Mouse (Mus musculus) G1E (cell line): ENCODE results near the gene Slc2a1. TPM values are rescaled to one million over a fixed set of nuclear protein-coding genes. Genes with fewer than 3 reads are reported as not detected.

ENCODE experiments used
- ATAC-seq: 2 replicates; pipeline ENCODE4 v1.8.0; 2016; ENCODE audit warnings: mild to moderate bottlenecking; ENCODE audit not compliant: insufficient number of reproducible peaks, poor library complexity, low FRiP score, severe bottlenecking; ENCODE audit errors: extremely low read depth
- DNase-seq: peaks from one replicate; pipeline ENCODE4 v3.0.0; 2012; ENCODE audit warnings: low spot score
- H3K27me3 ChIP-seq: 2 replicates; pipeline ENCODE4 v1.6.1; 2012; ENCODE audit warnings: mild to moderate bottlenecking, low read length, inconsistent platforms; ENCODE audit not compliant: insufficient read depth
- H3K36me3 ChIP-seq: replicated peaks from 2 replicates; pipeline ENCODE3; 2012; ENCODE audit warnings: mild to moderate bottlenecking, inconsistent platforms
- H3K4me1 ChIP-seq: 2 replicates; pipeline ENCODE4 v1.6.1; 2012; ENCODE audit warnings: low read depth, low read length, inconsistent platforms, mixed read lengths; ENCODE audit not compliant: insufficient read depth
- H3K4me3 ChIP-seq: 2 replicates; pipeline ENCODE4 v1.5.1; 2012; ENCODE audit warnings: low read depth, mild to moderate bottlenecking, inconsistent platforms, low read length, moderate library complexity, mixed read lengths
- H3K9me3 ChIP-seq: replicated peaks from 2 replicates; pipeline ENCODE4 v1.6.1; 2012; ENCODE audit warnings: inconsistent platforms
- CTCF ChIP-seq: IDR thresholded peaks from 2 replicates; pipeline ENCODE4 v1.5.1; 2012; ENCODE audit warnings: low read depth, low read length, inconsistent platforms, mixed read lengths
- GATA1 ChIP-seq: IDR thresholded peaks from 2 replicates; pipeline ENCODE4 v1.6.1; 2012; ENCODE audit warnings: borderline replicate concordance, low read length, inconsistent platforms, mixed read lengths
- GATA2 ChIP-seq: IDR thresholded peaks from 2 replicates; pipeline ENCODE4 v1.6.1; 2012; ENCODE audit warnings: low read depth, low read length, inconsistent platforms, borderline replicate concordance
- POLR2AphosphoS5 ChIP-seq: IDR thresholded peaks from 2 replicates; pipeline ENCODE4 v1.6.1; 2012; ENCODE audit warnings: low read depth, low read length, inconsistent platforms; ENCODE audit not compliant: insufficient replicate concordance
- TAL1 ChIP-seq: conservative IDR thresholded peaks from 2 replicates; pipeline ENCODE4 v1.6.1; 2012; ENCODE audit warnings: low read depth, low read length, inconsistent platforms, mixed read lengths
- polyA plus RNA-seq: library from polyadenylated mRNA; stranded (reverse); fragments of >175 nt; gene quantifications from 2 replicates; pipeline ENCODE4 v1.2.3, GENCODE M21; 2012
- total RNA-seq, 2 experiments: library from RNA; stranded (forward) in 1 of 2; stranded (reverse) in 1 of 2; fragments of 200-1000 nt in 1 of 2; fragments of >200 nt in 1 of 2; fragmentation: Nextera tagmentation in 1 of 2; gene quantifications; 2 replicates each; pipeline ENCODE4 v1.2.3; 2014 to 2017

Gene Slc2a1
- total and polyA plus RNA-seq, 3 experiments, result 85.2 to 173 (median 165) TPM

- TF ChIP-seq GATA1 (no peak), CTCF (no peak)
- Histone ChIP-seq H3K27me3 (no peaks in the 10 kb centered on the region; the same call in 1 of the 2 replicates), H3K36me3 (no peaks in the 10 kb centered on the region), H3K9me3 (no peaks in the 10 kb centered on the region; the same call in 1 of the 2 replicates), H3K4me3 (no peak overlapping the region), H3K4me1 (peaks cover 4% of the 10 kb centered on the region)
- ATAC-seq (no peak), DNase-seq (no peak)
Measured at GRCm38 (mm10) chr4:119161358-119161757, 52.8 kb downstream of the Slc2a1 start.

- no peaks in the 10 kb centered on the region for H3K27me3 ChIP-seq
- no peak overlapping the region for H3K4me3 ChIP-seq
- H3K9me3 ChIP-seq, result no peaks in the 10 kb centered on the region; the same call in 1 of the 2 replicates
- no peak for TF ChIP-seq GATA2
- no peak for TF ChIP-seq TAL1
- no peak for TF ChIP-seq POLR2AphosphoS5
- no peak for TF ChIP-seq GATA1
- TF ChIP-seq CTCF, result no peak
- H3K4me1 ChIP-seq, result peaks cover 10% of the 10 kb centered on the region
- DNase-seq, result no peak
- peaks cover 3% of the 10 kb centered on the region for H3K36me3 ChIP-seq
- ATAC-seq, result no peak
Measured at GRCm38 (mm10) chr4:119162990-119163389, 54.5 kb downstream of the Slc2a1 start.

- H3K4me1 ChIP-seq, result peaks cover 18% of the 10 kb centered on the region
Measured at GRCm38 (mm10) chr4:119165916-119166315, 57.4 kb downstream of the Slc2a1 start.

GRCm38 (mm10) chr4:119167068-119167467 is 58.6 kb downstream of the Slc2a1 start:
- TF ChIP-seq POLR2AphosphoS5, result no peak
- no peak for TF ChIP-seq GATA2
- TF ChIP-seq TAL1, result no peak
- no peak for TF ChIP-seq CTCF
- TF ChIP-seq GATA1, result no peak
- ATAC-seq (no peak), DNase-seq (no peak)
- no peaks in the 10 kb centered on the region for H3K27me3 ChIP-seq
- no peaks in the 10 kb centered on the region for H3K9me3 ChIP-seq
- H3K4me1 ChIP-seq, result peaks cover 26% of the 10 kb centered on the region
- H3K4me3 ChIP-seq, result no peak overlapping the region
- peaks cover 41% of the 10 kb centered on the region for H3K36me3 ChIP-seq

More at GRCm38 (mm10) chr4:119165916-119166315, 57.4 kb downstream of the Slc2a1 start:
- no peak for ATAC-seq
- Histone ChIP-seq H3K27me3 (no peaks in the 10 kb centered on the region), H3K9me3 (no peaks in the 10 kb centered on the region), H3K4me3 (no peak overlapping the region), H3K36me3 (peaks cover 32% of the 10 kb centered on the region)
- no peak for DNase-seq
- TF ChIP-seq TAL1 (no peak), CTCF (no peak), GATA1 (no peak), POLR2AphosphoS5 (no peak), GATA2 (no peak)

GRCm38 (mm10) chr4:119167663-119168062 is 59.2 kb downstream of the Slc2a1 start:
- no peaks in the 10 kb centered on the region for H3K9me3 ChIP-seq
- H3K27me3 ChIP-seq, result no peaks in the 10 kb centered on the region
- DNase-seq (peak; percentile 40), ATAC-seq (peak; percentile 22; the same call in 1 of the 2 replicates)
- peaks cover 46% of the 10 kb centered on the region for H3K36me3 ChIP-seq
- no peak for TF ChIP-seq POLR2AphosphoS5
- no peak for TF ChIP-seq GATA1
- TF ChIP-seq CTCF, result peak; percentile 59
- TF ChIP-seq TAL1, result no peak
- TF ChIP-seq GATA2, result no peak
- no peak overlapping the region for H3K4me3 ChIP-seq
- H3K4me1 ChIP-seq, result peaks cover 27% of the 10 kb centered on the region

DNA sequence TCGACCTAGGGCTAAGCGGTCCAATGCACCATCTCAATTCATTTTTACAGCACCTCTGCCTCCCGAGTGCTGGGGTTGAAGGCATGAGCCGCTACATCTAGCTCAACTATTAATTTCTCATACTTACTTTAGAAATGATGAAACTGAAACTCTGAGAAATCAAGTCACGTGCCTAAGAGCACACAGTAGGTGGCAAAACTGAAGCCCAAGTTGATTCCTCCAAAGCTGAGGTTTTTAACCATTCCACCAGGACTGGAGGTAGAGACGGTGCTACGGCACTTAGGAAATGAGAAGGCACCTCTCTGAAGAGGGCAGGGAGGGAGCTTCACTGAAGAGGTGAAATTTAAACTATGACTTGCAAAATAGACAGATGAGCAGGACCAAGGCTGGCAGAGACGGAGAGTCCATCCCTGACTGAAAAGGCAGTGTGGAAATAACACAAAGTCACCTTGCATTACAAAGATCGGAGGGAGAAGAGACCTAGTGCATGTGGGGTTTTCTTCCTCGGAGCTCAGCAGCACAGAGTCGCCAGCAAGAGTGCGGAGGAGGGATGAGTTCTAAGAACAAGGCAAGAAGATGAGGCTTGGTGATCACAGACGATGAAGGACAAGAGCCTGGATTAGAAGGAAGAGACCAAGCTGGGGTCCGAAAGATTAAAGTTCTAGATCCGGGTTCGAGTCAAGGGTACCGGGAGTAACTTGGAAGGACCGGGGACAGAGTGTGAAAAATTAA is 64.6 kb downstream of the Slc2a1 start:
- Histone ChIP-seq H3K36me3 (peaks cover 71% of the 10 kb centered on the region), H3K4me1 (peaks cover 45% of the 10 kb centered on the region), H3K4me3 (peak overlapping the region; percentile 94), H3K27me3 (no peaks in the 10 kb centered on the region), H3K9me3 (no peaks in the 10 kb centered on the region)
- DNase-seq (peak; percentile 34), ATAC-seq (0 out of 2 replicates have a peak, but pooled peaks have one; percentile 2)
- TF ChIP-seq TAL1 (no peak), CTCF (no peak), GATA1 (no peak), GATA2 (no peak), POLR2AphosphoS5 (no peak)
